Mouse (Mus musculus): Measurements from ENCODE around the gene Smpd2.

Gene Smpd2

GRCm38 (mm10) chr10:41451656-41452055, 38.5 kb downstream of the Smpd2 start:
- DNase-seq (ENCODE audit: low spot score): no peak

- DNase-seq (ENCODE audit: low spot score): no peak
Observed at GRCm38 (mm10) chr10:41450780-41451522, 39.2 kb downstream of the Smpd2 start.

- peak; percentile 96 for DNase-seq (ENCODE audit: low spot score)
Observed at GRCm38 (mm10) chr10:41450137-41450670, 40.0 kb downstream of the Smpd2 start, which contains the start of gene Zbtb24. Zbtb24 (plus strand) TSS chr10:41450383.

GRCm38 (mm10) chr10:41449684-41450083, 40.5 kb downstream of the Smpd2 start:
- peak; percentile 45 for DNase-seq (ENCODE audit: low spot score)

- no peak for DNase-seq (ENCODE audit: low spot score)
Observed at GRCm38 (mm10) chr10:41448216-41448615, 42.0 kb downstream of the Smpd2 start.
